Mouse (Mus musculus) olfactory bulb, adult 2 months (tissue): ENCODE results near the gene Olfr1388. TPM values are rescaled to one million over a fixed set of nuclear protein-coding genes. Genes with fewer than 3 reads are reported as not detected.
"Not testable (repeated sequence)": the region's sequence is repeated elsewhere in the genome, so short reads cannot be mapped to it uniquely, and the experiment has no call there.

ENCODE experiments used
- H3K27ac ChIP-seq: fragments of 200-500 bp; 2 replicates; pipeline ENCODE4 v1.5.1; 2012; ENCODE audit warnings: low read depth, low read length; ENCODE audit not compliant: insufficient read depth
- H3K4me1 ChIP-seq: fragments of 200-500 bp; 2 replicates; pipeline ENCODE4 v1.6.1; 2012; ENCODE audit warnings: low read length; ENCODE audit not compliant: control insufficient read depth, insufficient read depth
- H3K4me3 ChIP-seq: fragments of 200-500 bp; 2 replicates; pipeline ENCODE4 v1.5.1; 2012; ENCODE audit warnings: mild to moderate bottlenecking, low read depth, low read length, moderate library complexity; ENCODE audit not compliant: insufficient read depth
- CTCF ChIP-seq: fragments of 200-500 bp; IDR thresholded peaks from 2 replicates; pipeline ENCODE4 v1.5.1; 2012; ENCODE audit warnings: low read depth, mild to moderate bottlenecking, low read length, moderate library complexity; ENCODE audit not compliant: insufficient read depth
- POLR2A ChIP-seq: fragments of 200-500 bp; IDR thresholded peaks from 2 replicates; pipeline ENCODE4 v1.6.1; 2012; ENCODE audit warnings: mild to moderate bottlenecking, low read depth, low read length, moderate library complexity; ENCODE audit not compliant: insufficient read depth
- WGBS: fragments of 180-500 bp; shearing (Covaris S2); methylation state at CpG from one replicate; pipeline ENCODE4 v1.1.7; 2018; 5-methylcytosine and 5-hydroxymethylcytosine counted together
- polyA plus RNA-seq: library from polyadenylated mRNA; stranded (reverse); fragments of >200 nt; gene quantifications from 2 replicates; pipeline ENCODE4 v1.2.4, GENCODE M21; 2012; ENCODE audit warnings: low replicate concordance; ENCODE audit not compliant: missing spikeins, insufficient read depth, insufficient read length

Gene Olfr1388
- polyA plus RNA-seq, 1 experiment: not detected

- TF ChIP-seq CTCF: no peak
- TF ChIP-seq POLR2A: no peak
- no peak overlapping the region for H3K4me3 ChIP-seq
- no peak overlapping the region for H3K27ac ChIP-seq
- no peaks in the 10 kb centered on the region for H3K4me1 ChIP-seq
- WGBS: 77% methylated on average over 4 of the region's 4 CpGs
These were observed 49.5 kb downstream of the Olfr1388 start for GRCm38 (mm10) chr11:49485973-49486372.

GRCm38 (mm10) chr11:49488770-49489169 is 52.3 kb downstream of the Olfr1388 start, which contains the start of gene Olfr1385:
Gene Olfr1385, plus strand, starts transcription at chr11:49489070.
- 83% methylated on average over 1 of the region's 1 CpGs for WGBS
- not testable (repeated sequence) for H3K4me3 ChIP-seq, H3K27ac ChIP-seq, H3K4me1 ChIP-seq

Other genes with a start within 250 kb of the Olfr1388 start
- not detected in 2 replicates for gene Btnl9, start 249.5 kb upstream of the Olfr1388 start, polyA plus RNA-seq
- not detected in 2 replicates for gene Zfp62, start 233.3 kb upstream of the Olfr1388 start, polyA plus RNA-seq
- 578 TPM in 1 of 2 replicates, not detected in the other for gene Mgat1, start 192.4 kb upstream of the Olfr1388 start, polyA plus RNA-seq
- not detected in 2 replicates for gene Olfr1393, start 158.3 kb upstream of the Olfr1388 start, polyA plus RNA-seq
- gene Olfr1392, start 151.3 kb upstream of the Olfr1388 start, polyA plus RNA-seq: not detected in 2 replicates
- gene Olfr10, start 131.9 kb upstream of the Olfr1388 start, polyA plus RNA-seq: not detected in 2 replicates
- not detected in 2 replicates for gene Olfr1391, start 113.9 kb upstream of the Olfr1388 start, polyA plus RNA-seq
- not detected in 2 replicates for gene Olfr1390, start 101.4 kb upstream of the Olfr1388 start, polyA plus RNA-seq
- not detected in 2 replicates for gene Olfr1389, start 13.6 kb upstream of the Olfr1388 start, polyA plus RNA-seq
- not detected in 2 replicates for gene Olfr1387, start 18.7 kb downstream of the Olfr1388 start, polyA plus RNA-seq
- not detected in 2 replicates for gene Olfr1386, start 28.4 kb downstream of the Olfr1388 start, polyA plus RNA-seq
- not detected in 2 replicates for gene Olfr1385, start 52.4 kb downstream of the Olfr1388 start, polyA plus RNA-seq
- gene Olfr1384, start 70.1 kb downstream of the Olfr1388 start, polyA plus RNA-seq: not detected in 2 replicates
- gene Olfr1383, start 83.0 kb downstream of the Olfr1388 start, polyA plus RNA-seq: not detected in 2 replicates
- not detected in 2 replicates for gene Olfr1382, start 91.6 kb downstream of the Olfr1388 start, polyA plus RNA-seq
- not detected in 2 replicates for gene Olfr1381, start 106.8 kb downstream of the Olfr1388 start, polyA plus RNA-seq
- gene Olfr1380, start 120.3 kb downstream of the Olfr1388 start, polyA plus RNA-seq: not detected in 2 replicates
- gene Flt4, start 172.6 kb downstream of the Olfr1388 start, polyA plus RNA-seq: not detected in 2 replicates
- not detected in 2 replicates for gene Scgb3a1, start 227.0 kb downstream of the Olfr1388 start, polyA plus RNA-seq